Mouse (Mus musculus) embryonic facial prominence, embryonic 12.5 days (tissue): ENCODE measurements around the gene Pde10a. TPM values are rescaled to one million over a fixed set of nuclear protein-coding genes. Genes with fewer than 3 reads are reported as not detected.

ENCODE experiments used
- ATAC-seq: fragments of 200-750 bp; cut with Nextera tagmentation; 2 replicates; pipeline ENCODE4 v1.8.0; 2017; ENCODE audit not compliant: insufficient number of reproducible peaks, insufficient read depth, low FRiP score, low TSS enrichment
- H3K27ac ChIP-seq: fragments of 300-500 bp; sonication (generic); 2 replicates; pipeline ENCODE4 v1.5.1; 2016; ENCODE audit warnings: mild to moderate bottlenecking
- H3K27me3 ChIP-seq: fragments of 300-500 bp; sonication (generic); 2 replicates; pipeline ENCODE4 v1.6.1; 2016; ENCODE audit warnings: mild to moderate bottlenecking, moderate library complexity
- H3K36me3 ChIP-seq: fragments of 300-500 bp; sonication (generic); 2 replicates; pipeline ENCODE4 v1.6.1; 2016; ENCODE audit warnings: mild to moderate bottlenecking
- H3K4me1 ChIP-seq: fragments of 300-500 bp; sonication (generic); 2 replicates; pipeline ENCODE4 v1.6.1; 2016
- H3K4me2 ChIP-seq: fragments of 300-500 bp; sonication (generic); replicated peaks from 2 replicates; pipeline ENCODE4 v1.6.1; 2016; ENCODE audit warnings: mild to moderate bottlenecking, moderate library complexity
- H3K4me3 ChIP-seq: fragments of 300-500 bp; sonication (generic); 2 replicates; pipeline ENCODE4 v1.5.1; 2016; ENCODE audit warnings: mild to moderate bottlenecking
- H3K9ac ChIP-seq: fragments of 300-500 bp; sonication (generic); 2 replicates; pipeline ENCODE4 v1.6.1; 2016; ENCODE audit warnings: mild to moderate bottlenecking, moderate library complexity
- H3K9me3 ChIP-seq: fragments of 300-500 bp; sonication (generic); 2 replicates; pipeline ENCODE4 v1.6.1; 2016; ENCODE audit warnings: mild to moderate bottlenecking, moderate library complexity
- WGBS: fragments of 180-500 bp; shearing (Covaris S2); methylation state at CpG from one replicate; pipeline ENCODE4 v1.1.7; 2016; 5-methylcytosine and 5-hydroxymethylcytosine counted together
- polyA plus RNA-seq: library from polyadenylated mRNA; unstranded; fragments of >200 nt; fragmentation: Nextera tagmentation; extraction: Ambion mirVana; gene quantifications from 2 replicates; pipeline ENCODE4 v1.2.1, GENCODE M21; 2016

The Pde10a gene
- polyA plus RNA-seq, 1 experiment from 2014 or later: 3.9 TPM

- Histone ChIP-seq H3K4me3 (no peak overlapping the region), H3K9ac (no peak overlapping the region)
- 80% methylated on average over 6 of the region's 6 CpGs for WGBS
These were observed 360.7 kb downstream of the Pde10a start for GRCm38 (mm10) chr17:8885830-8886229.

GRCm38 (mm10) chr17:8888105-8888504 is 362.9 kb downstream of the Pde10a start:
- Histone ChIP-seq H3K27ac (no peak overlapping the region), H3K4me2 (no peak overlapping the region), H3K9me3 (no peaks in the 10 kb centered on the region), H3K36me3 (no peaks in the 10 kb centered on the region), H3K27me3 (no peaks in the 10 kb centered on the region), H3K4me3 (no peak overlapping the region), H3K9ac (no peak overlapping the region), H3K4me1 (no peaks in the 10 kb centered on the region)
- WGBS: 68% methylated on average over 9 of the region's 9 CpGs
- no peak for ATAC-seq

More at GRCm38 (mm10) chr17:8885830-8886229, 360.7 kb downstream of the Pde10a start:
- Histone ChIP-seq H3K36me3 (no peaks in the 10 kb centered on the region), H3K27me3 (no peaks in the 10 kb centered on the region), H3K9me3 (no peaks in the 10 kb centered on the region), H3K4me1 (no peaks in the 10 kb centered on the region), H3K4me2 (no peak overlapping the region), H3K27ac (no peak overlapping the region)
- no peak for ATAC-seq

- no peak for ATAC-seq
- H3K4me1 ChIP-seq: no peaks in the 10 kb centered on the region
- no peak overlapping the region for H3K4me2 ChIP-seq
- no peak overlapping the region for H3K27ac ChIP-seq
- no peak overlapping the region for H3K4me3 ChIP-seq
- H3K9ac ChIP-seq: no peak overlapping the region
- no peaks in the 10 kb centered on the region for H3K36me3 ChIP-seq
- no peaks in the 10 kb centered on the region for H3K27me3 ChIP-seq
- no peaks in the 10 kb centered on the region for H3K9me3 ChIP-seq
- WGBS: 83% methylated on average over 5 of the region's 5 CpGs
These were observed 363.5 kb downstream of the Pde10a start for GRCm38 (mm10) chr17:8888639-8889038.

GRCm38 (mm10) chr17:8892193-8892985 is 367.2 kb downstream of the Pde10a start:
- H3K9ac ChIP-seq: no peak overlapping the region
- H3K27me3 ChIP-seq: no peaks in the 10 kb centered on the region
- H3K4me3 ChIP-seq: no peak overlapping the region
- no peaks in the 10 kb centered on the region for H3K36me3 ChIP-seq
- 77% methylated on average over 13 of the region's 13 CpGs for WGBS
- no peaks in the 10 kb centered on the region for H3K4me1 ChIP-seq
- H3K27ac ChIP-seq: no peak overlapping the region
- H3K9me3 ChIP-seq: no peaks in the 10 kb centered on the region
- no peak overlapping the region for H3K4me2 ChIP-seq
- no peak for ATAC-seq

GRCm38 (mm10) chr17:8895991-8896390 is 370.8 kb downstream of the Pde10a start:
- H3K9me3 ChIP-seq: no peaks in the 10 kb centered on the region
- no peak overlapping the region for H3K27ac ChIP-seq
- ATAC-seq: no peak
- H3K4me3 ChIP-seq: no peak overlapping the region
- H3K9ac ChIP-seq: no peak overlapping the region
- no peak overlapping the region for H3K4me2 ChIP-seq
- H3K27me3 ChIP-seq: no peaks in the 10 kb centered on the region
- H3K36me3 ChIP-seq: no peaks in the 10 kb centered on the region
- 65% methylated on average over 14 of the region's 14 CpGs for WGBS
- H3K4me1 ChIP-seq: no peaks in the 10 kb centered on the region

- no peak for ATAC-seq
- Histone ChIP-seq H3K4me1 (no peaks in the 10 kb centered on the region), H3K4me3 (no peak overlapping the region), H3K27me3 (no peaks in the 10 kb centered on the region), H3K36me3 (no peaks in the 10 kb centered on the region), H3K9ac (no peak overlapping the region), H3K4me2 (no peak overlapping the region), H3K27ac (no peak overlapping the region), H3K9me3 (no peaks in the 10 kb centered on the region)
- WGBS: 88% methylated on average over 10 of the region's 10 CpGs
These were observed 372.6 kb downstream of the Pde10a start for GRCm38 (mm10) chr17:8897749-8898148.

GRCm38 (mm10) chr17:8898221-8898620 is 373.0 kb downstream of the Pde10a start:
- 90% methylated on average over 8 of the region's 8 CpGs for WGBS
- no peak overlapping the region for H3K9ac ChIP-seq
- H3K4me1 ChIP-seq: no peaks in the 10 kb centered on the region
- no peak overlapping the region for H3K27ac ChIP-seq
- no peak overlapping the region for H3K4me2 ChIP-seq
- no peaks in the 10 kb centered on the region for H3K36me3 ChIP-seq
- ATAC-seq: no peak
- no peak overlapping the region for H3K4me3 ChIP-seq
- H3K9me3 ChIP-seq: no peaks in the 10 kb centered on the region
- H3K27me3 ChIP-seq: no peaks in the 10 kb centered on the region

- Histone ChIP-seq H3K27ac (no peak overlapping the region), H3K4me1 (no peaks in the 10 kb centered on the region), H3K27me3 (no peaks in the 10 kb centered on the region), H3K4me3 (no peak overlapping the region), H3K9me3 (no peaks in the 10 kb centered on the region), H3K36me3 (no peaks in the 10 kb centered on the region), H3K9ac (no peak overlapping the region), H3K4me2 (no peak overlapping the region)
- ATAC-seq: no peak
- 88% methylated on average over 7 of the region's 7 CpGs for WGBS
These were observed 374.0 kb downstream of the Pde10a start for GRCm38 (mm10) chr17:8899212-8899611.

- WGBS: 84% methylated on average over 5 of the region's 5 CpGs
These were observed 378.5 kb downstream of the Pde10a start for GRCm38 (mm10) chr17:8903555-8904283.

GRCm38 (mm10) chr17:8910571-8910970 is 385.4 kb downstream of the Pde10a start:
- no peaks in the 10 kb centered on the region for H3K36me3 ChIP-seq
- ATAC-seq: no peak
- 68% methylated on average over 5 of the region's 5 CpGs for WGBS
- no peak overlapping the region for H3K9ac ChIP-seq
- H3K4me1 ChIP-seq: no peaks in the 10 kb centered on the region
- no peak overlapping the region for H3K4me2 ChIP-seq
- H3K27me3 ChIP-seq: no peaks in the 10 kb centered on the region
- H3K4me3 ChIP-seq: no peak overlapping the region
- no peaks in the 10 kb centered on the region for H3K9me3 ChIP-seq
- H3K27ac ChIP-seq: no peak overlapping the region

More at GRCm38 (mm10) chr17:8903555-8904283, 378.5 kb downstream of the Pde10a start:
- Histone ChIP-seq H3K36me3 (no peaks in the 10 kb centered on the region), H3K9ac (no peak overlapping the region), H3K4me2 (no peak overlapping the region), H3K27me3 (no peaks in the 10 kb centered on the region), H3K4me3 (no peak overlapping the region), H3K4me1 (no peaks in the 10 kb centered on the region), H3K9me3 (no peaks in the 10 kb centered on the region), H3K27ac (no peak overlapping the region)
- no peak for ATAC-seq

- Histone ChIP-seq H3K36me3 (no peaks in the 10 kb centered on the region), H3K27ac (no peak overlapping the region), H3K27me3 (no peaks in the 10 kb centered on the region), H3K9me3 (no peaks in the 10 kb centered on the region), H3K9ac (no peak overlapping the region), H3K4me3 (no peak overlapping the region), H3K4me1 (no peaks in the 10 kb centered on the region), H3K4me2 (no peak overlapping the region)
- no peak for ATAC-seq
- WGBS: 89% methylated on average over 3 of the region's 3 CpGs
These were observed 387.8 kb downstream of the Pde10a start for GRCm38 (mm10) chr17:8912933-8913332.

GRCm38 (mm10) chr17:8915693-8916092 is 390.5 kb downstream of the Pde10a start:
- Histone ChIP-seq H3K4me2 (no peak overlapping the region), H3K36me3 (no peaks in the 10 kb centered on the region), H3K4me3 (no peak overlapping the region), H3K27me3 (no peaks in the 10 kb centered on the region), H3K4me1 (no peaks in the 10 kb centered on the region), H3K27ac (no peak overlapping the region), H3K9me3 (no peaks in the 10 kb centered on the region), H3K9ac (no peak overlapping the region)
- no peak for ATAC-seq
